Mouse (Mus musculus) layer of hippocampus, postnatal 25 days (tissue): Measurements from ENCODE around the gene Gnmt. TPM values are rescaled to one million over a fixed set of nuclear protein-coding genes. Genes with fewer than 3 reads are reported as not detected.

Experiments
- total RNA-seq, 2 experiments: library from RNA; stranded (reverse); gene quantifications; 2 replicates each; pipeline ENCODE4 v1.2.3; 2021

Gene Gnmt
- total RNA-seq, 2 experiments from 2014 or later = 0.68 TPM; not detected in 1

Other genes starting within 250 kb of the Gnmt start
- 100 to 1,000 TPM; 112 to 124 TPM for gene Ttbk1, start 241.5 kb downstream of the Gnmt start, total RNA-seq
- 1 to 10 TPM; 5.1 to 6.7 TPM for gene Dnph1, start 232.5 kb downstream of the Gnmt start, total RNA-seq
- 10 to 100 TPM; 51.1 to 57.4 TPM for gene Cul9, start 182.8 kb downstream of the Gnmt start, total RNA-seq
- 10 to 100 TPM; 75.9 to 80.6 TPM for gene Srf, start 173.0 kb downstream of the Gnmt start, total RNA-seq
- gene Ptk7, start 99.7 kb downstream of the Gnmt start, total RNA-seq = 1 to 10 TPM; 8.9 to 9.4 TPM
- 10 to 100 TPM; 16.8 to 17.0 TPM for gene Klc4, start 83.1 kb downstream of the Gnmt start, total RNA-seq
- 10 to 100 TPM; 51.5 to 57.4 TPM for gene Mrpl2, start 82.9 kb downstream of the Gnmt start, total RNA-seq
- 10 to 100 TPM; 19.7 to 20.9 TPM for gene Cul7, start 78.8 kb downstream of the Gnmt start, total RNA-seq
- gene Rrp36, start 54.8 kb downstream of the Gnmt start, total RNA-seq = 10 to 100 TPM; 16.3 to 18.1 TPM
- gene Mea1, start 50.4 kb downstream of the Gnmt start, total RNA-seq = 100 to 1,000 TPM in 1 of 2 experiments, 10 to 100 TPM in 1; 94.9 to 109 TPM
- gene Klhdc3, start 48.3 kb downstream of the Gnmt start, total RNA-seq = 100 to 1,000 TPM; 180 to 197 TPM
- gene Ppp2r5d, start 24.1 kb downstream of the Gnmt start, total RNA-seq = 10 to 100 TPM; 88.1 to 91.8 TPM
- 10 to 100 TPM; 52.7 to 53.5 TPM for gene Pex6, start 17.7 kb downstream of the Gnmt start, total RNA-seq
- 10 to 100 TPM; 62.3 to 68.2 TPM for gene Cnpy3, start 23.0 kb upstream of the Gnmt start, total RNA-seq
- not detected for gene Ptcra, start 34.5 kb upstream of the Gnmt start, total RNA-seq
- gene 2310039H08Rik, start 43.5 kb upstream of the Gnmt start, total RNA-seq = 10 to 100 TPM in 1 of 2 experiments, 1 to 10 TPM in 1; 7.5 to 10.5 TPM
- 10 to 100 TPM; 51.4 to 53.8 TPM for gene Rpl7l1, start 53.5 kb upstream of the Gnmt start, total RNA-seq
- gene Bicral, start 129.3 kb upstream of the Gnmt start, total RNA-seq = 10 to 100 TPM; 47.5 to 60.3 TPM
- 10 to 100 TPM; 34.6 to 36.7 TPM for gene Tbcc, start 161.5 kb upstream of the Gnmt start, total RNA-seq
- gene Prph2, start 181.3 kb upstream of the Gnmt start, total RNA-seq = not detected